Mouse (Mus musculus) hindbrain, embryonic 14.5 days (tissue): ENCODE results near the gene Gm10840. TPM values are rescaled to one million over a fixed set of nuclear protein-coding genes. Genes with fewer than 3 reads are reported as not detected.
A peak's percentile ranks its signal among the peaks of the same experiment; 100 is the strongest.
"Not testable (repeated sequence)": the region's sequence is repeated elsewhere in the genome, so short reads cannot be mapped to it uniquely, and the experiment has no call there.

ENCODE experiments used
- ATAC-seq: fragments of 200-750 bp; cut with Nextera tagmentation; 2 replicates; pipeline ENCODE4 v1.8.0; 2017; ENCODE audit warnings: moderate number of reproducible peaks, mild to moderate bottlenecking, moderate TSS enrichment, moderate library complexity; ENCODE audit not compliant: low FRiP score
- DNase-seq: peaks from one replicate; pipeline ENCODE4 v3.0.0-alpha.2; 2015; ENCODE audit warnings: low spot score
- H3K27ac ChIP-seq: fragments of 300-500 bp; sonication (generic); 2 replicates; pipeline ENCODE4 v1.5.1; 2014; ENCODE audit warnings: mild to moderate bottlenecking, moderate library complexity
- H3K27me3 ChIP-seq: fragments of 300-500 bp; sonication (generic); 2 replicates; pipeline ENCODE4 v1.6.1; 2014; ENCODE audit warnings: mild to moderate bottlenecking, low read length, mixed read lengths; ENCODE audit not compliant: control insufficient read depth, insufficient read depth
- H3K36me3 ChIP-seq: fragments of 300-500 bp; sonication (generic); replicated peaks from 2 replicates; pipeline ENCODE4 v1.6.1; 2014; ENCODE audit not compliant: control insufficient read depth, insufficient read depth
- H3K4me1 ChIP-seq: fragments of 300-500 bp; sonication (generic); replicated peaks from 2 replicates; pipeline ENCODE4 v1.6.1; 2014; ENCODE audit warnings: antibody characterized with exemption, low read length, mixed read lengths; ENCODE audit not compliant: control insufficient read depth, insufficient read depth
- H3K4me2 ChIP-seq: fragments of 300-500 bp; sonication (generic); replicated peaks from 2 replicates; pipeline ENCODE4 v1.6.1; 2014; ENCODE audit warnings: mild to moderate bottlenecking, moderate library complexity
- H3K4me3 ChIP-seq: fragments of 300-500 bp; sonication (generic); replicated peaks from 2 replicates; pipeline ENCODE4 v1.5.1; 2014; ENCODE audit warnings: mild to moderate bottlenecking, low read length
- H3K9ac ChIP-seq: fragments of 300-500 bp; sonication (generic); 2 replicates; pipeline ENCODE4 v1.6.1; 2014
- H3K9me3 ChIP-seq: fragments of 300-500 bp; sonication (generic); 2 replicates; pipeline ENCODE4 v1.6.1; 2016; ENCODE audit warnings: low read length; ENCODE audit not compliant: control insufficient read depth
- WGBS: fragments of 180-500 bp; shearing (Covaris S2); extraction: QIAGEN DNeasy Blood & Tissue Kit; methylation state at CpG from one replicate; pipeline ENCODE4 v1.1.7; 2014; 5-methylcytosine and 5-hydroxymethylcytosine counted together
- polyA plus RNA-seq: library from polyadenylated mRNA; unstranded; fragments of >200 nt; fragmentation: Nextera tagmentation; extraction: Ambion mirVana; gene quantifications from 2 replicates; pipeline ENCODE4 v1.2.1, GENCODE M21; 2014

Gm10840 gene
- polyA plus RNA-seq: not detected in 2 replicates

DNA sequence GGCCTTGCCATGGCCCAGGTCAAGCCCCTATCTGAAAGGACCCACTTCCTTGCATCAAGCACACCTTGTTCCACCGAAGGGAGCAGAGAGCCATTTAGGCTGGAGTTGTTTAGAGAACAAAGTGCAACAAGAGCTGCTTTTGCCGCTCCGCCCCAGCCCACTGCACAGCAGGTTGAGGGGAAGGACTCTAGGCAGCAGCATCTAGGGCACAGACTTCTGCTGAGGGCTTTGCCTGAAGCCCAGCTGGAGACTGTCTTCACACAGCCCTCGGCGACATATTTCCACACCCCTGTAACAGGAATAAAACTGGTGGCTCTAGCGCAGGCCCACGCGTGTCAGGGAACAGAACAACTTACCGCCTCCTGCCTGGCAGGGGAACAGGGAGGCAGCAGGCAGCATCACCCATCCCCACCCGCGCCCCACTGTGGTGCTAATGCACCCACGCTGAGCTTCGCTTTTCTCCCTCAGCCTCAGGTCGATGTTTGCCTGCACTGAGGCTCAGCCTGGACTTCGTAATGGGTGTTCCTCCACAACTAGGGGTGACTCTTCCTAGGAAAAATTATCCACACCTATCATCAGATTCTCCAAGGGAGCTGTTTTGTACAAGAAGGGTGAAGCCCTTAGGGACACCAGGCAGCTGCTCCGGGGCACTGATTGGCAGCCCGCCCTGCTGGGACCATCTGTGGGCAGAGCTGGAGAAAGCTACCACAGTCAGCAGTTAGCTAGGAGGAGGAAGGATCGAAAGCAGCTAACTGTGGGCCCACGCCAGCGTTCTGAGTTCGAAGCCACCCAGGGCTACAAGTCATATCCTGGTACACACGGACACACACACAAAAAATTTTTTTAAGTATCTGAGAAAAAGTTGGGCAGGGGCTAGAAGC, at the start of gene Gm10840, which contains the start of gene Limd2:
TSS of gene Gm10840 (plus strand) at position 10 of the 881 bp plus-strand sequence.
TSS of gene Limd2 (minus strand) at position 20 of the 881 bp plus-strand sequence.
- H3K4me3 ChIP-seq: peak within 1 kb of the TSS; percentile 79
- 23% methylated on average over 22 of the region's 22 CpGs for WGBS
- H3K9ac ChIP-seq: peak within 1 kb of the TSS; percentile 93
- H3K4me1 ChIP-seq: peaks cover 27% of the 10 kb centered on the region
- peaks cover 52% of the 10 kb centered on the region for H3K36me3 ChIP-seq
- ATAC-seq (peak; percentile 4; the same call in 1 of the 2 replicates), DNase-seq (peak; percentile 57)
- H3K27ac ChIP-seq: peak within 1 kb of the TSS; percentile 96
- peak within 1 kb of the TSS; percentile 96 for H3K4me2 ChIP-seq
- H3K9me3 ChIP-seq: no peaks in the 10 kb centered on the region
- H3K27me3 ChIP-seq: no peaks in the 10 kb centered on the region

DNA sequence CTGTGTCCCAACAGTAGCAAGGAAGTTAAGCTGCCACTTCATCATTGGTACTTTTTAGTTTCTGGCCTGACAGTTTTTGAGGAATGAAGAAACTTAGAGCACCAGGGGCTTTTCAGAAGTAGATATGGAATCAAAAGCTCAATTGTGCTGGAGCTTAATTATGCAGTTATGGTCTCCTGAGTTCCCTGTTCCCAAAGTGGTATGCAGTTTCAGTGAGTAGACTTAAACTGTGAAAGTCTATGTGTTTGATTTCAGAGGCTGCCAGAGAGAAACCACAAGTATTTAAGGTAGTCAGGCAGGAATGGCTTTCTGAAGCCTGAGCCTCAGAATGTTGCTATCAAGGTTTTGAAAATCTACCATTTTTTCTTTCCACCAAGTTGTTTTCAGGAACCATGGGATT, 49.0 kb upstream of the Gm10840 start:
- ATAC-seq (no peak), DNase-seq (no peak)
- H3K36me3 ChIP-seq: peaks cover 49% of the 10 kb centered on the region
- H3K9me3 ChIP-seq: no peaks in the 10 kb centered on the region
- no peak overlapping the region for H3K4me2 ChIP-seq
- H3K9ac ChIP-seq: no peak overlapping the region
- H3K4me1 ChIP-seq: no peaks in the 10 kb centered on the region
- H3K27me3 ChIP-seq: no peaks in the 10 kb centered on the region
- no peak overlapping the region for H3K4me3 ChIP-seq
- no peak overlapping the region for H3K27ac ChIP-seq

DNA sequence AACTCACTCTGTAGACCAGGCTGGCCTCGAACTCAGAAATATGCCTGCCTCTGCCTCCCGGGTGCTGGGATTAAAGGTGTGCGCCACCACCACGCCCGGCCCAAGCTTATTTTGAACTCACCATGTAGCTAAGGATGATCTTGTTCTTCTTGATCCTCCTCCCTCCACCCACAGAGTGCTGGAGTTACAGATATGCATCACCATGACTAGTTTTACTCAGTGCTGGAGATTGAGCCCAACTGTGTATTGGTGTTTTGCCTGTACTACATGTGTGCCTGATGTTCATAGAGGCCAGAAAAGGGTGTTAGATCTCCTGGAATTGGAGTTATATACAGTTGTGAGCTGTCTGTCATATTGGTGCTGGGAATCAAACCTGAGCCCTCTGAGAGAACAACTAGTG, 38.4 kb upstream of the Gm10840 start:
- Histone ChIP-seq H3K4me2 (no peak overlapping the region), H3K4me1 (no peaks in the 10 kb centered on the region), H3K9ac (no peak overlapping the region), H3K27ac (no peak overlapping the region), H3K9me3 (no peaks in the 10 kb centered on the region), H3K4me3 (no peak overlapping the region), H3K27me3 (no peaks in the 10 kb centered on the region), H3K36me3 (peaks cover 78% of the 10 kb centered on the region)
- ATAC-seq (no peak), DNase-seq (no peak)
- 98% methylated on average over 5 of the region's 5 CpGs for WGBS

DNA sequence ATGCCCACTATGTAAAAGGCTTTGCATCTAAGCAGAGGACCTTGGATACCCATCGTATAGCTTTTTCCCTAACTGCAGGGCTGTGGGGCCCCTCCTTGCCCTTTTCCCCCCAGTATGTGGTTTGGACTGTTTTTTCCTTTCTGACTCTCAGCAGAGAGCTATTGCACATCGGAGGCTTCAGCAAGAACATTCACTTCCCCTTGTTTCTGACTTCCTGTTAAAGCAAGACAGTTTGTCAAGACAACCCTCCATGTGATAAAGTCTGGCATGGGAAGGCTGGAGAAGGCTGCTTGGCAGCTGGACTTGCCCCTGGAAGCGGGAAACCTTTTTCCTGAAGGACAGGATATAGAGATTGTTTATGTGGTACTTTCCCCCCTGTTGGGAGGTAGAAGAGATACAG, 37.9 kb upstream of the Gm10840 start:
- WGBS: 87% methylated on average over 3 of the region's 3 CpGs
- no peak for DNase-seq
- Histone ChIP-seq H3K4me3 (no peak overlapping the region), H3K36me3 (peaks cover 73% of the 10 kb centered on the region), H3K4me1 (no peaks in the 10 kb centered on the region), H3K4me2 (no peak overlapping the region), H3K9ac (no peak overlapping the region), H3K9me3 (no peaks in the 10 kb centered on the region), H3K27ac (no peak overlapping the region), H3K27me3 (no peaks in the 10 kb centered on the region)
- ATAC-seq: no peak

DNA sequence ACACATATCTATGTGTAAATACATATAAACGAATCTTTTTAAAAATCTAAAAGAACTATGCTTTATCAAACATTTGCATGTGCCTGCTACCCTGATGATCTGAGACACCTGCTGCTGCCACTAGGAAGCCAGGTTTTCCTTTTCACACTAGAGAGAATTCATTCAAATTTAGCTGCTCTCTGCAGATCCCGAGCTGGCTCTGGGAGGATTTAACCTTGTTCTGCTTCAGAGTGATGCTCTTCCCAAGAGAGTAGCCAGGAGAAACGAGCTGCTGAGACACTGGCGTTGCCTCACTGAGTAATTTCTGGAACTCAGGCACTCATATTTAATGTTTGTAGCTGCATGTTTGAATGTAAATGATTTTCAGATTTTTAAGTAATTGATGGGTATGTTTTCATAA, 35.9 kb upstream of the Gm10840 start:
- Histone ChIP-seq H3K4me3 (no peak overlapping the region), H3K27ac (no peak overlapping the region), H3K9me3 (no peaks in the 10 kb centered on the region), H3K9ac (no peak overlapping the region), H3K4me1 (no peaks in the 10 kb centered on the region), H3K4me2 (no peak overlapping the region), H3K36me3 (peaks cover 76% of the 10 kb centered on the region), H3K27me3 (no peaks in the 10 kb centered on the region)
- WGBS: 75% methylated on average over 4 of the region's 4 CpGs
- DNase-seq (no peak), ATAC-seq (no peak)

DNA sequence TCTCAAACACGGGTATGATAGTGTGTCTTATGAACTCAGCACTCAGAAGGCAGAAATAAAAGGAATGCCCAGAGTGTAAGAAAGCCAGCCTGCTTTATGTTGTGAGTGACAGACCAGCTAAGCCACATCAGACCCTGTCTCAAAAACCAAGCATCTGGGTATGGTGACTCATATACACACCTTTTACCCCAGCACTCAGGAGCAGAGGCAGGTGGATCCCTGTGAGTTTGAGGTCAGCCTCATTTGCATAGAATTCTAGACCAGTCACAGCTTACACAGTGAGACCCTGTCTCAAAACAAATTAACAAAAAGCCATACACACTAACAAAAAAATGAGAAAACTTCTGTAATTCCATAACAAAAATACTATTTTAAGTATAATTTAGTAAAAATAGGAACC, 34.8 kb upstream of the Gm10840 start:
- no peak overlapping the region for H3K4me3 ChIP-seq
- H3K27me3 ChIP-seq: no peaks in the 10 kb centered on the region
- H3K9ac ChIP-seq: no peak overlapping the region
- H3K9me3 ChIP-seq: no peaks in the 10 kb centered on the region
- ATAC-seq (no peak), DNase-seq (no peak)
- WGBS: 87% methylated on average over 1 of the region's 1 CpGs
- peaks cover 78% of the 10 kb centered on the region for H3K36me3 ChIP-seq
- no peaks in the 10 kb centered on the region for H3K4me1 ChIP-seq
- H3K27ac ChIP-seq: no peak overlapping the region
- no peak overlapping the region for H3K4me2 ChIP-seq

DNA sequence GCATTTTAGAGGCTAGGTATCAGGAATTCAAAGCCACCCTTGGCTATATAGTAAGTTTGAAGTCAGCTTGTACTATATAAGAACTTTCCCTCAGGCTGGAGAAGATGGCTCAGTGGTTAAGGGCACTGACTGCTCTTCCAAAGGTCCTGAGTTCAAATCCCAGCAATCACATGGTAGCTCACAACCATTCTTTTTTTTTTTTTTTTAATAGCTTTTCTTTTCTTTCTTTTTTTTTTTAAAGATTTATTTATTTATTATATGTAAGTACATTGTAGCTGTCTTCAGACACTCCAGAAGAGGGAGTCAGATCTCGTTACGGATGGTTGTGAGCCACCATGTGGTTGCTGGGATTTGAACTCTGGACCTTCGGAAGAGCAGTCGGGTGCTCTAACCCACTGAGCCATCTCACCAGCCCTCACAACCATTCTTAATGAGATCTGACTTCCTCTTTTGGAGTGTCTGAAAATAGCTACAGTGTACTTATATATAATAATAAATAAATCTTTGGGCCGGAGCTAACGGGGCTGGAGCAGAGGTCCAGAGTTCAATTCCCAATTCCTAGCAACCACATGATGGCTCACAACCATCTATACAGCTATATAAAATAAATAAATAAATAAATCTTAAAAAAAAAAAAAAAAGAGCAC, 33.8 kb upstream of the Gm10840 start:
- H3K4me1 ChIP-seq, H3K4me3 ChIP-seq, ATAC-seq, DNase-seq, H3K9me3 ChIP-seq, H3K27me3 ChIP-seq, H3K27ac ChIP-seq, H3K9ac ChIP-seq, H3K4me2 ChIP-seq: not testable (repeated sequence)
- WGBS: 97% methylated on average over 4 of the region's 6 CpGs
- peaks cover 74% of the 10 kb centered on the region for H3K36me3 ChIP-seq

DNA sequence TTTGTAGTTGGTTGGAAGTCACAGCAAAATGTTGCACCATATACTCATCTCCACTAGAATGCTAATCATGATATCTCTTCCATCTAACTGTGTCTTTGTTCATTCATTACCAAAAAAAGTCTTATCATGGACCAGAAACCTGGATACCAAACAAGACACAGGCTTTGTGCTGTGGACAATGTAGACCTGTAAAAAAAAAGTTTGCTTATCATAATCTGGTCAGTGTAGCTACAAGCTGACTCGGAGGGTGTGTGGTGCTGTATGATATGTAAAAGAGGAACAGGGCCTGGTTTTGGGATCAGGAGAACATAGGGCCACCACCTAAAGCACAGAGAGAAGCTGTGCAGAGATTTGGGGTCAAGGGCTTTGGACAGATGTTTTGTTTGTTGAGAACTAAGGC, 31.2 kb upstream of the Gm10840 start:
- WGBS: 98% methylated on average over 1 of the region's 1 CpGs
- H3K27me3 ChIP-seq: no peaks in the 10 kb centered on the region

DNA sequence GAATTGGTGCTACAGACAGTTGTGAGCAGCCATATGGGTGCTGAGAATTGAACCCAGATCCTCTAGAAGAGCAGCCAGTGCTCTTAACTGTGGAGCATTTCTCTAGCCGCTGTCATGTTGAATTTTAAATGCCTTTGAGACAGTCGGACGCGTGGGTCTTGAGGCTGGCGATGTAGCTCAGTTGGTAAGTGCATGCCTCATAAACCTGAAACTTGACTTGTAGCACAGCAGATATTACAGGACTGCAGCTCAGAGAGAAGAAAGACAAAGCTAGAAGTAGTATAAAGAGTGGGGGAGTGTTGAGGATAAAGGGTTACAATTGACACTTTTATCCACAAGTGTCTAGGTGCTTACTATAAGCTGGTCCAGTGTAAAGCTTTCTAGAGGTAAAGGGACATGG, 28.1 kb upstream of the Gm10840 start:
- H3K9ac ChIP-seq: no peak overlapping the region
- no peak overlapping the region for H3K27ac ChIP-seq
- peaks cover 10% of the 10 kb centered on the region; the same call in 1 of the 2 replicates for H3K4me1 ChIP-seq
- ATAC-seq (no peak), DNase-seq (no peak)
- no peaks in the 10 kb centered on the region for H3K27me3 ChIP-seq
- 92% methylated on average over 5 of the region's 5 CpGs for WGBS
- H3K36me3 ChIP-seq: peaks cover 58% of the 10 kb centered on the region
- H3K9me3 ChIP-seq: no peaks in the 10 kb centered on the region
- no peak overlapping the region for H3K4me3 ChIP-seq
- no peak overlapping the region for H3K4me2 ChIP-seq

More for the DNA sequence above, 31.2 kb upstream of the Gm10840 start:
- Histone ChIP-seq H3K4me1 (0 out of 2 replicates have a peak, but pooled peaks cover 3% of the 10 kb centered on the region), H3K9me3 (no peaks in the 10 kb centered on the region), H3K36me3 (peaks cover 54% of the 10 kb centered on the region), H3K4me3 (no peak overlapping the region), H3K4me2 (no peak overlapping the region), H3K9ac (no peak overlapping the region), H3K27ac (no peak overlapping the region)
- no peak for ATAC-seq
- DNase-seq: no peak
